Mouse (Mus musculus): ENCODE measurements around the gene Col4a2.
A peak's percentile ranks its signal among the peaks of the same experiment; 100 is the strongest.

The Col4a2 gene

GRCm38 (mm10) chr8:11382059-11382810 lies 69.6 kb downstream of the Col4a2 start:
- peak; percentile 84 to 85 for DNase-seq (ENCODE audit: low spot score in 2 of 2)

- DNase-seq (ENCODE audit: low spot score in 2 of 2), result peak in 1 of 2 experiments; percentile 33
Observed at GRCm38 (mm10) chr8:11382933-11383332, 70.3 kb downstream of the Col4a2 start.

GRCm38 (mm10) chr8:11383379-11383778 lies 70.8 kb downstream of the Col4a2 start:
- DNase-seq (ENCODE audit: low spot score in 2 of 2), result no peak

GRCm38 (mm10) chr8:11384841-11385240 lies 72.2 kb downstream of the Col4a2 start:
- DNase-seq (ENCODE audit: low spot score in 2 of 2), result no peak

DNA sequence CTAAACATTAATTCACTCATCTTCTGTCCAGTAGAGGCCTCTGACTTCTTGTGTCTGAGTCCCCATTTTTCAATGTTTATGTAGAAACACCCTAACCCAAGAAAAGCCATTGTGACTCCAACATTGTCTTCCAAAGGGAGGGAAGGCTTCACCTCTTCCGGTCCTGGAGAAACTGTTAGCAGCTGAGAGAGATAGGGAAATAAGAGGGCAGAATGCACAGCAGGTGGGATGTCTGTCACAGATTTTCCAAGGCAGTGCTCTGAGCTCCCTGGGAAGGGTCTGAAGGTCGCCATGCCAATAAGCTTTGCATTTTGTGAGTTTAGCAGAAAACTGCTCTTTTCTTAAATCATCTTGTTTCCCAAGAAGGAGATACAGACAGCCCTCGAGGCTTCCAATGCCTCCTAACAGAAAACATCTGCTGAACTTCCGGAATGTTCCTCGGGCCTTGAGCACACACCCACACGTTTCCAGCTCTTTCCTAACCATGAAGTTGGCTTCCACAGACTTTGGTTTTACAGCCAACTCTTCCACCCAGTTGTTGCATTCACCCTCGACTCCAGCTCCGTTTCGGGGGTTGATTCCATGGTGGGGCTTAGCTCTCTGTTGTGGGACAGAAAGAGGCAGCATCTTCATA lies 72.8 kb downstream of the Col4a2 start:
- DNase-seq (ENCODE audit: low spot score in 2 of 2), result no peak

DNA sequence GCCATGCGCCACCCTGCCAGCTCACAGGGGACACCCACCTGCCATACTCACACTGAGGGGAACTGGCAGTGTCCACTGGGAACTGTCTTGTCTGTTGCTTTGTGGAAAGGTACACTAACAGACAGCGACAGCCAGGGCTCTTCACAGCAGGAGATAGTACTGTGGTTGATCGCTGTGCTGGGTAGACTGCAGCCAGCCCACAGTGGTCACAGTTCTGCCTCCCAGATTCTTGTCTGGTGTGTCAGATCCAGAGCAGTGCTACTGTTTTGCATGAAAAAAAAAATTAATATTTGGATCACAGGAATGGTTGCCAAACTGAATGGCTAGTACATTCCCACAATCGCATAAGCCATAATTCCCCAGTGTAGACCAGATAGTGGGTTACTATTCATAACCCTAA lies 74.7 kb downstream of the Col4a2 start:
- no peak for DNase-seq (ENCODE audit: low spot score in 2 of 2)

- no peak for DNase-seq (ENCODE audit: low spot score in 2 of 2)
Observed at GRCm38 (mm10) chr8:11389275-11390050, 76.9 kb downstream of the Col4a2 start.

DNA sequence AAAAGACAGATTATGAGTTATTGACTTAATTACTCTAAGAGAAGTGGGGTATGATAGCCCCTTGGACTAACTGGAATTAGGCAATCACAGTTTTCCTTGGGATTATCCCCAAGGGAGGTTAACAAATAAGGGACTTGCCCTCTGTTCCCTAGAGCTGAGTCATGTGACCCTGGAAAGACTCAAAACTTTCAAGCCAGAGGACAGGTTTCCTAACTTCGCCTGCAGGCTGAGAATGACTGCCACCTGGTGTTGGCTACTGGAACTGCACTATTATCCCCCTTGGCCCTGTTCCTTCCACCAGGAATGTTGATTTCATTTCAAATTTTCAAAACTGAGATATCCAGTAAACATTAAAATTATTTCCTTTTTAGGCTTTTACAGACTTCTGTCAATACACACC lies 80.1 kb downstream of the Col4a2 start:
- peak; percentile 67 to 72 for DNase-seq (ENCODE audit: low spot score in 2 of 2)

DNA sequence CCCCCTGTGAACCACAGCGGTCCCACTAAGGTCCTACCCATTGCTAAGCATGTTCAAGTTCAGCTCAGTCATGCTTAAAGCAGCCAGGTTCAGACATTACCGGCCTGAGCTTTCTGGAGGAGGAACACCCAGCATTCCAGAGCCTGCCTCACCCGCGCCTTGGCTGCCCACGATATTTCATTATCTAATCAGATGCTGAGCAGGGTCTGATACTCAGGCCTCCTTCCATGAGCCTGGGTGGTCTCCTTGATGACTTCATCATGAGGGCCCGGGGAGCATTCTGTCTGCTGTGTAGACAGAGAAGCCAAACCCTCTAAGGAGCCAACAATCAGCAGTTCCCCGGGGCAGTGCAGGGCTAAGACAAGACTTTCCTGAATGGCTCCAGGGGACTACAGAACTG lies 80.6 kb downstream of the Col4a2 start:
- no peak for DNase-seq (ENCODE audit: low spot score in 2 of 2)

DNA sequence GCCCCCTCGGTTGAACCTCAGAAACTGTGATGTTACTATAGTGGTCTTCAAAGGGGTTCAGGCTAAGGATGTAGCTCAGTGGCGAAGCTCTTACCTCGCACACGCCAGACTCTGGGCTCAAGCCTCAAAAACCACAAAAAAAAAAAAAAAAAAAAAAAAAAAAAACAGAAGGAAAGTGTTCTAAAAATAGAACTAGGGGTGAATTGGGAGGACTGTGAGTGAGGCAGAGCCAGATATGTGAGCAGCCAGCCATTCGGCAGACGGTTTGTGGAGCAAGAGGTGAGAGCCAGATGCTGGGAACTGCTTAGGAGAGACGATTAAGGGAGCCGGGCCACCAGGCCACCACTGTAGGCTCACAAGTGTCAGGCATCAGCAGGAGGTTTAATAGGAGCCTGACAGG lies 81.0 kb downstream of the Col4a2 start:
- DNase-seq (ENCODE audit: low spot score in 2 of 2), result no peak

GRCm38 (mm10) chr8:11394773-11395172 lies 82.2 kb downstream of the Col4a2 start:
- DNase-seq (ENCODE audit: low spot score in 2 of 2), result no peak

DNA sequence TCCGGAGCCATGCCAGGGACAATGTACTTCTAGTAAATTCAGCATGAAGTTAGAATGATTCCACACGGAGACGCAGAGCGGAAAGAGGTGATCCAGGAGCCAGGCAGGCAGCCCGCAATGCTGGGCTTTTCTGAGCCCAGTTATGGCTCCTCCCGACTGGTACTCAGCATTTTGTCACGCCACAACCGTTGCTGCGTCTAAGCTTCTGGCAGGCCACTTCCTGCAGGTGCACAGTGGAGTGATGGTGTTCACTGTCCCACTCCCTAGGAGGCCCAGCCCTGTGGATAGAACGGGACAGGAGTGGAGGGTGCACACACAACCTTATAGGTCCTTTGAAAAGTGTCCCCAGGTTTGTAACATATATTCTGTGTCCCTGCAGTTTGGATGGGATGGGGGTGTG lies 83.0 kb downstream of the Col4a2 start:
- DNase-seq (ENCODE audit: low spot score in 2 of 2), result no peak

DNA sequence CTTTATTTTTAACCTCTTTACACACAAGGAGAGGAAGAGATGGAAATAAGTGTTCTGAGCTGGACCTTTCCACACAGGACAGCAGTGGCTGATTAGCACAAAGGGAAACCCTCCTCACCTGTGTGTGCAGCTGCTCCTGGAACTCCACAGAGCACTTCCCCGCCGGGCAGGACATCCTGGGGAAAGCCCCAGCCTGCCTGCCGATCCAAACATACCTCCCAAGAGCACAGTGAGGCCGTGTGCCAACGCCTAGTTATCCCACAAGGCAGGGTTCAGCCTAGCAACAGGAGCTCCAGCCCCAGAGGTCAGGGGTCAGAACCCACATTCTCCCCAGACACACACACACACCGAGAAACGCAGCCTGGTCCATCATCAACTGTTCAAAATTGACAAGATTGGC lies 83.5 kb downstream of the Col4a2 start:
- DNase-seq (ENCODE audit: low spot score in 2 of 2), result no peak

DNA sequence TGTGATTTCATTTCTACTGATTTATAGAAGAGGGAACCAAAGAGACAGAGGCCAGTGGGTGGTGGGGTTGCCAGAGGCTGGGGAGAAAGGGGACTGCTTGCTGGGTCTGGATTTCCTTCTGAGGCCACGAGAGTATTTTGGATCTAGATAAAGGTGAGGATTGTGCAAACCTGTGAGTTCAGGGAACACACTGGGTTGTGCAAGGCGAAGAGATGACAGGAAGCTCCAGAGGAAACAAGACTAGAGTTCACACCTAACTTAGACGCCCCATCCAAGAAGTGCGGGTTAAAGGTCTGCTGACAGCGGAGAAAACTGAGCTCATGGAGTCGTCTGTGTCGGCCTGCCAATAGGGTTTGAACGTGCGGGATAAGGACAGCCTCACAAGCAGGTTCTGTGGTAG lies 84.5 kb downstream of the Col4a2 start:
- DNase-seq (ENCODE audit: low spot score in 2 of 2), result no peak

GRCm38 (mm10) chr8:11399706-11400105 lies 87.1 kb downstream of the Col4a2 start:
- DNase-seq (ENCODE audit: low spot score in 2 of 2), result no peak

GRCm38 (mm10) chr8:11400244-11400643 lies 87.6 kb downstream of the Col4a2 start:
- no peak for DNase-seq (ENCODE audit: low spot score in 2 of 2)

GRCm38 (mm10) chr8:11401183-11401582 lies 88.6 kb downstream of the Col4a2 start:
- DNase-seq (ENCODE audit: low spot score in 2 of 2), result no peak

DNA sequence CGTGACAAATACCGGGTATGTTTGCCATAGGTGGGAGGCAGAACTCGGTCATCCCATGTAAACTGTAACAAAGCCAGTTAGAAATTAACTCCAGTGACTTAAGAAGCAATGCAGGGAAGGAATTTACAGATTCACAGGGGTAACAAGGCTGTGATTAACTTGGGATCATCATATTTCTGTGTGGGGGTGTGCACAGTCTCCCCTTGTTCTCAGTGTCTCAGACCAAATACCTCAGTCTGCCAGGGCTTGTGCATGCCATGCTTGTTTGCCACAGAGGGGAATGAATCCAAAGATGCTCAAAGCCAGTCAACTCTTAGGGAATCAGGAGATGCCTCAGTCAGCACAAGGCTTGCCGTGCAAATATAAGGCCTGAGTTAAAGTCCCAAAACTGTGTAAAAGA lies 89.6 kb downstream of the Col4a2 start:
- no peak for DNase-seq (ENCODE audit: low spot score in 2 of 2)

- no peak for DNase-seq (ENCODE audit: low spot score in 2 of 2)
Observed at GRCm38 (mm10) chr8:11403813-11404212, 91.2 kb downstream of the Col4a2 start.

GRCm38 (mm10) chr8:11404614-11405013 lies 92.0 kb downstream of the Col4a2 start:
- DNase-seq (ENCODE audit: low spot score in 2 of 2), result no peak

- peak; percentile 17 to 42 for DNase-seq (ENCODE audit: low spot score in 2 of 2)
Observed at GRCm38 (mm10) chr8:11405722-11406481, 93.3 kb downstream of the Col4a2 start.

All from right cerebral cortex, adult 2 months (tissue).